Mouse (Mus musculus) kidney, postnatal 0 days (tissue): ENCODE measurements around the gene Wdr6. TPM values are rescaled to one million over a fixed set of nuclear protein-coding genes. Genes with fewer than 3 reads are reported as not detected.

Source experiments
- ATAC-seq: fragments of 200-750 bp; cut with Nextera tagmentation; replicated peaks from 2 replicates; pipeline ENCODE4 v1.8.0; 2017; ENCODE audit warnings: low read depth, moderate number of reproducible peaks, moderate TSS enrichment, moderate library complexity; ENCODE audit not compliant: low FRiP score
- DNase-seq: peaks from one replicate; pipeline ENCODE4 v3.0.0-alpha.2; 2016; ENCODE audit warnings: low spot score
- H3K27ac ChIP-seq: fragments of 300-500 bp; sonication (generic); 2 replicates; pipeline ENCODE4 v1.5.1; 2014; ENCODE audit warnings: mild to moderate bottlenecking
- H3K27me3 ChIP-seq: fragments of 300-500 bp; sonication (generic); 2 replicates; pipeline ENCODE4 v1.6.1; 2014; ENCODE audit warnings: low read length, mixed read lengths; ENCODE audit not compliant: insufficient read depth
- H3K36me3 ChIP-seq: fragments of 300-500 bp; sonication (generic); 2 replicates; pipeline ENCODE4 v1.6.1; 2014; ENCODE audit warnings: low read length, mixed read lengths; ENCODE audit not compliant: insufficient read depth
- H3K4me1 ChIP-seq: fragments of 300-500 bp; sonication (generic); replicated peaks from 2 replicates; pipeline ENCODE4 v1.6.1; 2014; ENCODE audit warnings: antibody characterized with exemption, low read length, mixed read lengths; ENCODE audit not compliant: insufficient read depth
- H3K4me2 ChIP-seq: fragments of 300-500 bp; sonication (generic); 2 replicates; pipeline ENCODE4 v1.6.1; 2014; ENCODE audit warnings: mild to moderate bottlenecking, low read length, moderate library complexity, mixed read lengths
- H3K4me3 ChIP-seq: fragments of 300-500 bp; sonication (generic); replicated peaks from 2 replicates; pipeline ENCODE4 v1.5.1; 2014; ENCODE audit warnings: low read depth, low read length
- H3K9ac ChIP-seq: fragments of 300-500 bp; sonication (generic); 2 replicates; pipeline ENCODE4 v1.6.1; 2014; ENCODE audit warnings: low read depth, low read length
- H3K9me3 ChIP-seq: fragments of 300-500 bp; sonication (generic); replicated peaks from 2 replicates; pipeline ENCODE4 v1.6.1; 2016; ENCODE audit warnings: low read length, inconsistent platforms, mixed read lengths
- CTCF ChIP-seq: IDR thresholded peaks from 2 replicates; pipeline ENCODE4 v1.5.1; 2016; ENCODE audit warnings: antibody characterized with exemption, low read depth, mild to moderate bottlenecking, moderate library complexity
- WGBS: fragments of 180-500 bp; shearing (Covaris S2); extraction: QIAGEN DNeasy Blood & Tissue Kit; methylation state at CpG from one replicate; pipeline ENCODE4 v1.1.7; 2014; 5-methylcytosine and 5-hydroxymethylcytosine counted together
- microRNA counts: library from miRNA; unstranded; fragments of <30 nt; microRNA quantifications from one replicate; lab custom pipeline; 2015
- microRNA-seq: library from miRNA; unstranded; fragments of <30 nt; microRNA quantifications from one replicate; pipeline ENCODE4, GENCODE M21; 2016
- polyA plus RNA-seq: library from polyadenylated mRNA; unstranded; fragments of >200 nt; fragmentation: Nextera tagmentation; extraction: Ambion mirVana; gene quantifications from 2 replicates; pipeline ENCODE4 v1.2.1, GENCODE M21; 2015

The Wdr6 gene
- polyA plus RNA-seq, 1 experiment from 2014 or later, result 67.6 TPM

DNA sequence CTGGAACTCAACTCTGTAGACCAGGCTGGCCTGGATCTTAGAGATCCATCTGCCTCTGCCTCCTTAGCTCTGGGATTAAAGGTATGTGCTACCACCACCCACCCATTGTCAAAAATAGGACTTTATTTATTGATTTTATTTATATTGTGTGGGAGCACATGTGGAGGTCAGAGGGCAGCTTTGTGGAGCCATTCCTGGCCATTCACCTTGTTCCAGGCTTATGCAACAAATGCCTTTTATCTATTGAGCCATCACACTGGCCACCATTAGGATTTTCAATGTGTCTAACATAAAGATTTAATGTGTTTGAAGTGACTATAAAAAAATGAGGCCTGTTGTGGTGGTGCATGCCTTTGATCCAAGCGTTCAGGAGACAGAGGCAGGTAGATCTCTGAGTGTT lies 47.0 kb downstream of the Wdr6 start:
- H3K27me3 ChIP-seq, result no peaks in the 10 kb centered on the region
- H3K4me3 ChIP-seq, result no peak overlapping the region
- TF ChIP-seq CTCF, result no peak
- H3K27ac ChIP-seq, result no peak overlapping the region
- ATAC-seq (no peak), DNase-seq (no peak)
- no peak overlapping the region for H3K9ac ChIP-seq
- no peak overlapping the region for H3K4me2 ChIP-seq
- no peaks in the 10 kb centered on the region for H3K4me1 ChIP-seq
- 90% methylated on average over 1 of the region's 1 CpGs for WGBS
- peaks cover 64% of the 10 kb centered on the region for H3K36me3 ChIP-seq
- no peaks in the 10 kb centered on the region for H3K9me3 ChIP-seq

DNA sequence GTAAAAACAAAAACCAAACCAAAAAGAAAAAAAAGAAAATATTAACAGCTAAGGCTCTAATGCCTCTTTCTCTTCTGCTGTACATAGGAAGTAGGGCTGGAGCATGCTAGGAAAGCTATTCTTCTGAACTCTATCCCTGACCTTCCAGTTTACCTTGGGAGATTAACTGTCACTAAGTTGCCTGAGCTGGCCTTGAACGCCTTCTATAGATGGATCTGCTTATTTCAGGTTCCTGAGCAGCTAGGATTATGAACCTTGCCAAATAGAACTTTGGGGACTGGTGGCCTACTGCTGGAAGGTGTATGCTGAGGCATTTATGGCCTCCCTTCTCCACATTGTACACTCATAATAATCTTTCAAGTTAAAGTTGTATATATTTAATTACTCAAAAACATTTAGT lies 47.6 kb downstream of the Wdr6 start:
- 96% methylated on average over 1 of the region's 1 CpGs for WGBS

DNA sequence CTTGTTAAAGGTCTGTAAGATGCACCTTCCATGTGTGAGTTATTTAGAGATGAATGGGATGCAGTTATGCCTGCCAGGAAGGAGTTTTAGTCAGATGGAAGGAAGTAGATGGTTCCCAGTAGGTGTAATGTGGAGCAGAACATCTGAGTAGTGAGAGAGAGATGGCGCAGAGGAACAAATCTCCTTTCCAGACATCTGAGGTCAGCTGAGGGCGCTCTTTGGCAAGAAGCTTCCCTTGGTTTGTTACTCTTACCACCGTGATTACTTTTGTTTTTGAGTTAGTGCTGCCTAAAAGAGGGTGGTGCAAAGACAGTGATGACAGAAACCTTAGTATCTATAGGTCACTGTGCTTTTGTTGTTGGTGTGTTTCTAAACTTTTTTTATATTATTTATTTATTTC lies 53.1 kb downstream of the Wdr6 start:
- H3K4me3 ChIP-seq, result no peak overlapping the region
- peaks cover 27% of the 10 kb centered on the region for H3K36me3 ChIP-seq
- H3K9ac ChIP-seq, result no peak overlapping the region
- no peaks in the 10 kb centered on the region for H3K9me3 ChIP-seq
- H3K4me1 ChIP-seq, result no peaks in the 10 kb centered on the region
- H3K27ac ChIP-seq, result no peak overlapping the region
- H3K4me2 ChIP-seq, result no peak overlapping the region
- no peaks in the 10 kb centered on the region for H3K27me3 ChIP-seq
- WGBS, result 77% methylated on average over 3 of the region's 3 CpGs
- no peak for TF ChIP-seq CTCF
- DNase-seq, result no peak
- no peak for ATAC-seq

More for the DNA sequence above, 47.6 kb downstream of the Wdr6 start:
- ATAC-seq, result no peak
- Histone ChIP-seq H3K9me3 (no peaks in the 10 kb centered on the region), H3K27me3 (no peaks in the 10 kb centered on the region), H3K4me3 (no peak overlapping the region), H3K27ac (no peak overlapping the region), H3K9ac (no peak overlapping the region), H3K36me3 (peaks cover 61% of the 10 kb centered on the region), H3K4me1 (no peaks in the 10 kb centered on the region), H3K4me2 (no peak overlapping the region)
- no peak for DNase-seq
- no peak for TF ChIP-seq CTCF

DNA sequence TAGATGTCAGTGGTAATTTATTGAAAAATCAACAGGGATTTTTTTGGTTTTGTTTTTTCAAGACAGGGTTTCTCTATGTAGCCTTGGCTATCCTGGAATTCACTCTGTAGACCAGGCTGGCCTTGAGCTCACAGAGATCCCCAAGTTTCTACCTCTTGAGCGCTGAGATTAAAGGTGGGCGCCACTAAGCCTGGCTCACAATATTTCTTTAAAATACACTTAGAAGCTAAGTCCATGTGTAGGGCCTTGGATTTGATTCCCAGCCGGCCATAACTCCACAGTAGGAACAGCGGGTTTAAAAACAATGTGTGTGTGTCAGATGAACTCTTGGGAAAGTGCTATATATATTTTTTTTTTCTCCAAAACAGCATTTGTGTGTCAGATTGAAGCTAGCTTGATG lies 55.2 kb downstream of the Wdr6 start:
- H3K4me2 ChIP-seq, result no peak overlapping the region
- WGBS, result 94% methylated on average over 4 of the region's 4 CpGs
- no peak overlapping the region for H3K27ac ChIP-seq
- no peaks in the 10 kb centered on the region for H3K9me3 ChIP-seq
- H3K4me1 ChIP-seq, result no peaks in the 10 kb centered on the region
- H3K9ac ChIP-seq, result no peak overlapping the region
- no peak for DNase-seq
- no peak overlapping the region for H3K4me3 ChIP-seq
- no peaks in the 10 kb centered on the region for H3K27me3 ChIP-seq
- H3K36me3 ChIP-seq, result peaks cover 7% of the 10 kb centered on the region; the same call in 1 of the 2 replicates
- no peak for ATAC-seq
- no peak for TF ChIP-seq CTCF

MicroRNA genes within 50 kb of the gene (microRNA counts, 519-probe panel; counts per million panel counts)
- microRNA mmu-miR-191 (lab: Ali Mortazavi, UCI) (5,579 counts per million, percentile 88 among the panel's probes with 10 or more counts), microRNA mmu-miR-425 (lab: Ali Mortazavi, UCI) (4,704 counts per million, percentile 80 among the panel's probes with 10 or more counts)

Small RNAs within 50 kb of the gene (microRNA-seq; reads per million reads assigned to microRNA genes)
- gene Gm24083 (not detected), gene Mir191 (not detected), gene Mir425 (1,652 reads per million, percentile 81 among the genes with 10 or more reads in this experiment)

Other genes starting within 250 kb of the Wdr6 start
- 1,215 and 1,273 TPM in 2 replicates for gene Gpx1, start 239.8 kb downstream of the Wdr6 start, polyA plus RNA-seq
- 64.0 and 79.9 TPM in 2 replicates for gene Usp4, start 230.9 kb downstream of the Wdr6 start, polyA plus RNA-seq
- 0.17 and 0.66 TPM in 2 replicates for gene 1700102P08Rik, start 185.9 kb downstream of the Wdr6 start, polyA plus RNA-seq
- gene Ccdc36, start 150.3 kb downstream of the Wdr6 start, polyA plus RNA-seq, result 0.91 and 0.96 TPM in 2 replicates
- not detected in 2 replicates for gene BC048562, start 142.3 kb downstream of the Wdr6 start, polyA plus RNA-seq
- gene Ccdc71, start 118.2 kb downstream of the Wdr6 start, polyA plus RNA-seq, result 49.5 and 55.3 TPM in 2 replicates
- gene Klhdc8b, start 117.2 kb downstream of the Wdr6 start, polyA plus RNA-seq, result 31.1 and 33.5 TPM in 2 replicates
- gene Lamb2, start 99.0 kb downstream of the Wdr6 start, polyA plus RNA-seq, result 35.6 and 38.9 TPM in 2 replicates
- 43.8 and 47.4 TPM in 2 replicates for gene Usp19, start 88.1 kb downstream of the Wdr6 start, polyA plus RNA-seq
- gene Qars, start 71.0 kb downstream of the Wdr6 start, polyA plus RNA-seq, result 87.9 and 94.1 TPM in 2 replicates
- 87.2 and 87.9 TPM in 2 replicates for gene Qrich1, start 61.9 kb downstream of the Wdr6 start, polyA plus RNA-seq
- 118 and 132 TPM in 2 replicates for gene Impdh2, start 18.5 kb downstream of the Wdr6 start, polyA plus RNA-seq
- gene Ndufaf3, start 11.3 kb downstream of the Wdr6 start, polyA plus RNA-seq, result 67.7 and 69.2 TPM in 2 replicates
- 102 and 114 TPM in 2 replicates for gene Dalrd3, start 8.9 kb downstream of the Wdr6 start, polyA plus RNA-seq
- gene P4htm, start 18.9 kb upstream of the Wdr6 start, polyA plus RNA-seq, result 8.3 and 8.6 TPM in 2 replicates
- 36.6 and 37.9 TPM in 2 replicates for gene Arih2, start 70.6 kb upstream of the Wdr6 start, polyA plus RNA-seq
- gene Slc25a20, start 83.3 kb upstream of the Wdr6 start, polyA plus RNA-seq, result 73.6 and 88.3 TPM in 2 replicates
- 18.0 and 18.6 TPM in 2 replicates for gene Prkar2a, start 110.6 kb upstream of the Wdr6 start, polyA plus RNA-seq
- 74.6 and 79.5 TPM in 2 replicates for gene Ip6k2, start 205.1 kb upstream of the Wdr6 start, polyA plus RNA-seq
- gene Nckipsd, start 229.6 kb upstream of the Wdr6 start, polyA plus RNA-seq, result 11.3 and 13.6 TPM in 2 replicates
- gene Celsr3, start 247.6 kb upstream of the Wdr6 start, polyA plus RNA-seq, result 0.06 and 0.11 TPM in 2 replicates